Mouse (Mus musculus): ENCODE results near the gene Avpr1b. TPM values are rescaled to one million over a fixed set of nuclear protein-coding genes. Genes with fewer than 3 reads are reported as not detected.
"Not testable (repeated sequence)": the region's sequence is repeated elsewhere in the genome, so short reads cannot be mapped to it uniquely, and the experiment has no call there.

The Avpr1b gene
- polyA plus RNA-seq (2014; fragmentation: Nextera tagmentation; extraction: Ambion mirVana), result not detected in 2 replicates

- no peak within 1 kb of the TSS for H3K4me3 ChIP-seq (replicated peaks; ENCODE audit: low read length)
- no peaks in the 10 kb centered on the region for H3K36me3 ChIP-seq (replicated peaks; ENCODE audit: control insufficient read depth, insufficient read depth)
- DNase-seq (ENCODE audit: low spot score) (no peak), ATAC-seq (ENCODE audit: low FRiP score) (0 out of 2 replicates have a peak, but pooled peaks have one; percentile 31)
- no peaks in the 10 kb centered on the region for H3K27me3 ChIP-seq (ENCODE audit: control insufficient read depth, insufficient read depth, low read length)
- H3K9me3 ChIP-seq (ENCODE audit: control insufficient read depth, low read length), result no peaks in the 10 kb centered on the region
- 44% methylated on average over 12 of the region's 12 CpGs for WGBS
- no peak within 1 kb of the TSS for H3K9ac ChIP-seq
- no peaks in the 10 kb centered on the region for H3K4me1 ChIP-seq (replicated peaks; ENCODE audit: control insufficient read depth, insufficient read depth, low read length)
- H3K4me2 ChIP-seq (replicated peaks), result no peak within 1 kb of the TSS
- no peak within 1 kb of the TSS for H3K27ac ChIP-seq
Observed at GRCm38 (mm10) chr1:131598905-131599304, at the start of gene Avpr1b. Gene Avpr1b, plus strand, starts transcription at chr1:131599239.

- H3K4me3 ChIP-seq (replicated peaks; ENCODE audit: low read length), result no peak overlapping the region
- no peaks in the 10 kb centered on the region for H3K36me3 ChIP-seq (replicated peaks; ENCODE audit: control insufficient read depth, insufficient read depth)
- no peaks in the 10 kb centered on the region for H3K9me3 ChIP-seq (ENCODE audit: control insufficient read depth, low read length)
- no peak overlapping the region for H3K9ac ChIP-seq
- no peak overlapping the region for H3K27ac ChIP-seq
- H3K4me2 ChIP-seq (replicated peaks), result no peak overlapping the region
- no peaks in the 10 kb centered on the region for H3K27me3 ChIP-seq (ENCODE audit: control insufficient read depth, insufficient read depth, low read length)
- DNase-seq (ENCODE audit: low spot score) (no peak), ATAC-seq (ENCODE audit: low FRiP score) (no peak)
- 93% methylated on average over 2 of the region's 2 CpGs for WGBS
- H3K4me1 ChIP-seq (replicated peaks; ENCODE audit: control insufficient read depth, insufficient read depth, low read length), result peaks cover 5% of the 10 kb centered on the region; the same call in 1 of the 2 replicates
Observed at GRCm38 (mm10) chr1:131551956-131552355, 47.1 kb upstream of the Avpr1b start.

- no peak for ATAC-seq (ENCODE audit: low FRiP score)
- DNase-seq (ENCODE audit: low spot score), result no peak
- Histone ChIP-seq H3K27me3 (ENCODE audit: control insufficient read depth, insufficient read depth, low read length) (no peaks in the 10 kb centered on the region), H3K9ac (no peak overlapping the region), H3K4me3 (replicated peaks; ENCODE audit: low read length) (no peak overlapping the region), H3K4me1 (replicated peaks; ENCODE audit: control insufficient read depth, insufficient read depth, low read length) (peaks cover 5% of the 10 kb centered on the region; the same call in 1 of the 2 replicates), H3K36me3 (replicated peaks; ENCODE audit: control insufficient read depth, insufficient read depth) (no peaks in the 10 kb centered on the region), H3K9me3 (ENCODE audit: control insufficient read depth, low read length) (no peaks in the 10 kb centered on the region), H3K27ac (no peak overlapping the region), H3K4me2 (replicated peaks) (no peak overlapping the region)
Observed at GRCm38 (mm10) chr1:131553428-131553827, 45.6 kb upstream of the Avpr1b start.

- Histone ChIP-seq H3K9me3 (ENCODE audit: control insufficient read depth, low read length) (no peaks in the 10 kb centered on the region), H3K4me3 (replicated peaks; ENCODE audit: low read length) (no peak overlapping the region), H3K36me3 (replicated peaks; ENCODE audit: control insufficient read depth, insufficient read depth) (no peaks in the 10 kb centered on the region), H3K27me3 (ENCODE audit: control insufficient read depth, insufficient read depth, low read length) (no peaks in the 10 kb centered on the region), H3K4me2 (replicated peaks) (peak overlapping the region; percentile 45), H3K27ac (peak overlapping the region; percentile 85), H3K9ac (peak overlapping the region; percentile 59), H3K4me1 (replicated peaks; ENCODE audit: control insufficient read depth, insufficient read depth, low read length) (peaks cover 5% of the 10 kb centered on the region; the same call in 1 of the 2 replicates)
- DNase-seq (ENCODE audit: low spot score) (peak; percentile 89), ATAC-seq (ENCODE audit: low FRiP score) (peak; percentile 98)
- 4% methylated on average over 13 of the region's 13 CpGs for WGBS
Observed at GRCm38 (mm10) chr1:131555042-131555812, 43.8 kb upstream of the Avpr1b start.

- Histone ChIP-seq H3K4me1 (replicated peaks; ENCODE audit: control insufficient read depth, insufficient read depth, low read length) (no peaks in the 10 kb centered on the region; the same call in 1 of the 2 replicates), H3K4me2 (replicated peaks) (no peak overlapping the region), H3K9me3 (ENCODE audit: control insufficient read depth, low read length) (no peaks in the 10 kb centered on the region), H3K27me3 (ENCODE audit: control insufficient read depth, insufficient read depth, low read length) (no peaks in the 10 kb centered on the region), H3K36me3 (replicated peaks; ENCODE audit: control insufficient read depth, insufficient read depth) (no peaks in the 10 kb centered on the region), H3K27ac (no peak overlapping the region), H3K9ac (no peak overlapping the region), H3K4me3 (replicated peaks; ENCODE audit: low read length) (no peak overlapping the region)
- ATAC-seq (ENCODE audit: low FRiP score) (no peak), DNase-seq (ENCODE audit: low spot score) (no peak)
Observed at GRCm38 (mm10) chr1:131560500-131560899, 38.5 kb upstream of the Avpr1b start.

GRCm38 (mm10) chr1:131562081-131562480, 37.0 kb upstream of the Avpr1b start:
- H3K9me3 ChIP-seq (ENCODE audit: control insufficient read depth, low read length), result no peaks in the 10 kb centered on the region
- no peaks in the 10 kb centered on the region for H3K4me1 ChIP-seq (replicated peaks; ENCODE audit: control insufficient read depth, insufficient read depth, low read length)
- H3K27me3 ChIP-seq (ENCODE audit: control insufficient read depth, insufficient read depth, low read length), result no peaks in the 10 kb centered on the region
- H3K9ac ChIP-seq, result no peak overlapping the region
- H3K4me3 ChIP-seq (replicated peaks; ENCODE audit: low read length), result no peak overlapping the region
- H3K4me2 ChIP-seq (replicated peaks), result no peak overlapping the region
- H3K36me3 ChIP-seq (replicated peaks; ENCODE audit: control insufficient read depth, insufficient read depth), result no peaks in the 10 kb centered on the region
- ATAC-seq (ENCODE audit: low FRiP score), result no peak
- no peak overlapping the region for H3K27ac ChIP-seq
- WGBS, result 95% methylated on average over 2 of the region's 2 CpGs
- no peak for DNase-seq (ENCODE audit: low spot score)

- not testable (repeated sequence) for H3K4me3 ChIP-seq (replicated peaks; ENCODE audit: low read length); H3K36me3 ChIP-seq (replicated peaks; ENCODE audit: control insufficient read depth, insufficient read depth); DNase-seq (ENCODE audit: low spot score); H3K4me2 ChIP-seq (replicated peaks); H3K27me3 ChIP-seq (ENCODE audit: control insufficient read depth, insufficient read depth, low read length); ATAC-seq (ENCODE audit: low FRiP score); H3K4me1 ChIP-seq (replicated peaks; ENCODE audit: control insufficient read depth, insufficient read depth, low read length); H3K9ac ChIP-seq; H3K27ac ChIP-seq; H3K9me3 ChIP-seq (ENCODE audit: control insufficient read depth, low read length)
- 35% methylated on average over 11 of the region's 11 CpGs for WGBS
Observed at GRCm38 (mm10) chr1:131566056-131566455, 33.0 kb upstream of the Avpr1b start.

- Histone ChIP-seq H3K4me3 (replicated peaks; ENCODE audit: low read length) (no peak overlapping the region), H3K4me1 (replicated peaks; ENCODE audit: control insufficient read depth, insufficient read depth, low read length) (no peaks in the 10 kb centered on the region), H3K9ac (no peak overlapping the region), H3K36me3 (replicated peaks; ENCODE audit: control insufficient read depth, insufficient read depth) (no peaks in the 10 kb centered on the region), H3K4me2 (replicated peaks) (no peak overlapping the region), H3K27ac (no peak overlapping the region), H3K9me3 (ENCODE audit: control insufficient read depth, low read length) (no peaks in the 10 kb centered on the region), H3K27me3 (ENCODE audit: control insufficient read depth, insufficient read depth, low read length) (no peaks in the 10 kb centered on the region)
- 95% methylated on average over 6 of the region's 6 CpGs for WGBS
- no peak for ATAC-seq (ENCODE audit: low FRiP score)
- DNase-seq (ENCODE audit: low spot score), result no peak
Observed at GRCm38 (mm10) chr1:131569721-131570120, 29.3 kb upstream of the Avpr1b start.

GRCm38 (mm10) chr1:131570391-131570790, 28.6 kb upstream of the Avpr1b start:
- H3K27me3 ChIP-seq (ENCODE audit: control insufficient read depth, insufficient read depth, low read length), result no peaks in the 10 kb centered on the region
- no peak overlapping the region for H3K4me2 ChIP-seq (replicated peaks)
- H3K27ac ChIP-seq, result no peak overlapping the region
- 96% methylated on average over 4 of the region's 4 CpGs for WGBS
- H3K9me3 ChIP-seq (ENCODE audit: control insufficient read depth, low read length), result no peaks in the 10 kb centered on the region
- no peak for DNase-seq (ENCODE audit: low spot score)
- H3K4me1 ChIP-seq (replicated peaks; ENCODE audit: control insufficient read depth, insufficient read depth, low read length), result no peaks in the 10 kb centered on the region
- no peak for ATAC-seq (ENCODE audit: low FRiP score)
- no peak overlapping the region for H3K9ac ChIP-seq
- H3K36me3 ChIP-seq (replicated peaks; ENCODE audit: control insufficient read depth, insufficient read depth), result no peaks in the 10 kb centered on the region
- H3K4me3 ChIP-seq (replicated peaks; ENCODE audit: low read length), result no peak overlapping the region
